Mouse (Mus musculus) kidney, adult 2 months (tissue): ENCODE measurements around the gene Copz1.

Experiments
- CTCF ChIP-seq: fragments of 200-500 bp; conservative IDR thresholded peaks from 2 replicates; pipeline ENCODE4 v1.5.1; 2011; ENCODE audit warnings: low read depth, mild to moderate bottlenecking, control low read depth, low read length, moderate library complexity, mixed read lengths; ENCODE audit not compliant: insufficient read depth, insufficient read length
- POLR2A ChIP-seq: fragments of 200-500 bp; IDR thresholded peaks from one replicate; pipeline ENCODE4 v1.6.1; 2011; ENCODE audit warnings: low read depth, low read length, control low read depth

GRCm38 (mm10) chr15:103247078-103247781 is 25.3 kb upstream of the Copz1 start:
- TF ChIP-seq POLR2A: no peak
- no peak for TF ChIP-seq CTCF
